Mouse (Mus musculus): ENCODE results near the gene Naa60. TPM values are rescaled to one million over a fixed set of nuclear protein-coding genes. Genes with fewer than 3 reads are reported as not detected.

The Naa60 gene
- polyA plus RNA-seq (2014; fragmentation: Illumina TruSeq; extraction: RNeasy Lipid Tissue Mini Kit (QIAGEN cat#74804); ENCODE audit: low read depth, low replicate concordance) = 96.9 TPM

GRCm38 (mm10) chr16:3872216-3873047 is at the start of gene Naa60:
Gene Naa60 (plus strand): TSS chr16:3872375.

GRCm38 (mm10) chr16:3830588-3831109 is 41.5 kb upstream of the Naa60 start, which contains the start of gene Olfr15:
Gene Olfr15 (plus strand): TSS chr16:3830878.

GRCm38 (mm10) chr16:3846711-3847518 is 25.3 kb upstream of the Naa60 start, which contains the start of gene Zfp174:
Gene Zfp174 (plus strand): TSS chr16:3847268.

GRCm38 (mm10) chr16:3884201-3885064 is 12.3 kb downstream of the Naa60 start, which contains the start of the genes Zfp597 and Gm20695:
Gene Zfp597 (minus strand): TSS chr16:3884561.
Gene Gm20695 (plus strand): TSS chr16:3884648.

GRCm38 (mm10) chr16:3908537-3909111 is 36.4 kb downstream of the Naa60 start, which contains the start of the genes 1700037C18Rik and Cluap1:
Gene 1700037C18Rik (minus strand): TSS chr16:3908689.
Gene Cluap1 (plus strand): TSS chr16:3908801.

Other genes with a start within 250 kb of the Naa60 start
- gene Mefv, start 154.3 kb upstream of the Naa60 start, polyA plus RNA-seq (2014; fragmentation: Illumina TruSeq; extraction: RNeasy Lipid Tissue Mini Kit (QIAGEN cat#74804); ENCODE audit: low read depth, low replicate concordance) = not detected
- gene Zfp263, start 128.3 kb upstream of the Naa60 start, polyA plus RNA-seq (2014; fragmentation: Illumina TruSeq; extraction: RNeasy Lipid Tissue Mini Kit (QIAGEN cat#74804); ENCODE audit: low read depth, low replicate concordance) = 20.0 TPM
- gene Olfr15, start 41.5 kb upstream of the Naa60 start, polyA plus RNA-seq (2014; fragmentation: Illumina TruSeq; extraction: RNeasy Lipid Tissue Mini Kit (QIAGEN cat#74804); ENCODE audit: low read depth, low replicate concordance) = not detected
- gene Zfp174, start 25.1 kb upstream of the Naa60 start, polyA plus RNA-seq (2014; fragmentation: Illumina TruSeq; extraction: RNeasy Lipid Tissue Mini Kit (QIAGEN cat#74804); ENCODE audit: low read depth, low replicate concordance) = 2.7 TPM
- 11.5 TPM for gene Zfp597, start 12.2 kb downstream of the Naa60 start, polyA plus RNA-seq (2014; fragmentation: Illumina TruSeq; extraction: RNeasy Lipid Tissue Mini Kit (QIAGEN cat#74804); ENCODE audit: low read depth, low replicate concordance)
- 2.8 TPM for gene Gm20695, start 12.3 kb downstream of the Naa60 start, polyA plus RNA-seq (2014; fragmentation: Illumina TruSeq; extraction: RNeasy Lipid Tissue Mini Kit (QIAGEN cat#74804); ENCODE audit: low read depth, low replicate concordance)
- gene 1700037C18Rik, start 36.3 kb downstream of the Naa60 start, polyA plus RNA-seq (2014; fragmentation: Illumina TruSeq; extraction: RNeasy Lipid Tissue Mini Kit (QIAGEN cat#74804); ENCODE audit: low read depth, low replicate concordance) = 2.0 TPM
- gene Cluap1, start 36.4 kb downstream of the Naa60 start, polyA plus RNA-seq (2014; fragmentation: Illumina TruSeq; extraction: RNeasy Lipid Tissue Mini Kit (QIAGEN cat#74804); ENCODE audit: low read depth, low replicate concordance) = 28.5 TPM
- gene Nlrc3, start 104.3 kb downstream of the Naa60 start, polyA plus RNA-seq (2014; fragmentation: Illumina TruSeq; extraction: RNeasy Lipid Tissue Mini Kit (QIAGEN cat#74804); ENCODE audit: low read depth, low replicate concordance) = 0.57 TPM
- gene Slx4, start 131.4 kb downstream of the Naa60 start, polyA plus RNA-seq (2014; fragmentation: Illumina TruSeq; extraction: RNeasy Lipid Tissue Mini Kit (QIAGEN cat#74804); ENCODE audit: low read depth, low replicate concordance) = 28.0 TPM
- gene Dnase1, start 164.6 kb downstream of the Naa60 start, polyA plus RNA-seq (2014; fragmentation: Illumina TruSeq; extraction: RNeasy Lipid Tissue Mini Kit (QIAGEN cat#74804); ENCODE audit: low read depth, low replicate concordance) = 591 TPM
- gene Trap1, start 205.5 kb downstream of the Naa60 start, polyA plus RNA-seq (2014; fragmentation: Illumina TruSeq; extraction: RNeasy Lipid Tissue Mini Kit (QIAGEN cat#74804); ENCODE audit: low read depth, low replicate concordance) = 103 TPM

Measured in kidney, adult 10 weeks (tissue).